Mouse (Mus musculus) embryonic facial prominence, embryonic 11.5 days (tissue): ENCODE results near the gene Dhx40. TPM values are rescaled to one million over a fixed set of nuclear protein-coding genes. Genes with fewer than 3 reads are reported as not detected.

ENCODE experiments used
- ATAC-seq: fragments of 200-750 bp; cut with Nextera tagmentation; replicated peaks from 2 replicates; pipeline ENCODE4 v1.8.0; 2017; ENCODE audit warnings: low read depth; ENCODE audit not compliant: insufficient number of reproducible peaks, low FRiP score, low TSS enrichment
- DNase-seq: peaks from one replicate; pipeline ENCODE4 v3.0.0-alpha.2; 2015; ENCODE audit warnings: low spot score
- H3K27ac ChIP-seq: fragments of 300-500 bp; sonication (generic); replicated peaks from 2 replicates; pipeline ENCODE4 v1.5.1; 2014; ENCODE audit warnings: mild to moderate bottlenecking, low read depth, low read length, control low read depth
- H3K27me3 ChIP-seq: fragments of 300-500 bp; sonication (generic); 2 replicates; pipeline ENCODE4 v1.6.1; 2014; ENCODE audit warnings: mild to moderate bottlenecking, low read length, moderate library complexity, mixed read lengths; ENCODE audit not compliant: control insufficient read depth, insufficient read depth
- H3K36me3 ChIP-seq: fragments of 300-500 bp; sonication (generic); replicated peaks from 2 replicates; pipeline ENCODE4 v1.6.1; 2014; ENCODE audit warnings: low read depth, mild to moderate bottlenecking, low read length, moderate library complexity, mixed read lengths; ENCODE audit not compliant: control insufficient read depth, insufficient read depth
- H3K4me1 ChIP-seq: fragments of 300-500 bp; sonication (generic); 2 replicates; pipeline ENCODE4 v1.6.1; 2014; ENCODE audit warnings: low read length, mixed read lengths; ENCODE audit not compliant: control insufficient read depth, insufficient read depth
- H3K4me2 ChIP-seq: fragments of 300-500 bp; sonication (generic); 2 replicates; pipeline ENCODE4 v1.6.1; 2014; ENCODE audit warnings: low read depth, mild to moderate bottlenecking, control low read depth, low read length, moderate library complexity
- H3K4me3 ChIP-seq: fragments of 300-500 bp; sonication (generic); 2 replicates; pipeline ENCODE4 v1.5.1; 2014; ENCODE audit warnings: low read depth, low read length, control low read depth
- H3K9ac ChIP-seq: fragments of 300-500 bp; sonication (generic); replicated peaks from 2 replicates; pipeline ENCODE4 v1.6.1; 2014; ENCODE audit warnings: mild to moderate bottlenecking, control low read depth, low read length
- H3K9me3 ChIP-seq: fragments of 300-500 bp; sonication (generic); replicated peaks from 2 replicates; pipeline ENCODE4 v1.6.1; 2016; ENCODE audit warnings: mild to moderate bottlenecking, low read length, inconsistent platforms, mixed read lengths; ENCODE audit not compliant: control insufficient read depth
- WGBS: fragments of 180-500 bp; shearing (Covaris S2); extraction: QIAGEN DNeasy Blood & Tissue Kit; methylation state at CpG from one replicate; pipeline ENCODE4 v1.1.7; 2014; 5-methylcytosine and 5-hydroxymethylcytosine counted together
- polyA plus RNA-seq: library from polyadenylated mRNA; unstranded; fragments of >200 nt; fragmentation: Nextera tagmentation; extraction: Ambion mirVana; gene quantifications from 2 replicates; pipeline ENCODE4 v1.2.1, GENCODE M21; 2014

The Dhx40 gene
- polyA plus RNA-seq, 1 experiment from 2014 or later, result 47.0 TPM

DNA sequence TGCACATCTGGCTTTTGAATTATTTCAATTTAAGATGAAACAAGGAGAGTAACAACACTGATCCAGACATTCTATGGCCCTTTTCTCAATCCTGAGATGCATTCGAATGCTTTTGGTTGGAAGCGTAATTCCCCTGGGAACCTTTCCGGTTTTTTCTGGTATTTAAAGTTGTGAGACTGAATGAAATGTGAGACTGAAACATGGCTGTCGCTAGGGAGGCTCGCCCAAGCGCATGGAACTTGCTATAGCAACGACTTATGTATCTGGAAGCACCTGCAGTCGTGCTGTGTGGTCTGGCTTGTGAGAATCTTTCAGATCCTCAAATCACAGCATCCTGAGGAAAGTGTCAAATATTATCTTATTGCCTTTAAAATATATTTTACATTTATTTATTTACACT lies 33.7 kb upstream of the Dhx40 start:
- Histone ChIP-seq H3K4me2 (no peak overlapping the region), H3K9me3 (no peaks in the 10 kb centered on the region), H3K4me3 (no peak overlapping the region), H3K27me3 (no peaks in the 10 kb centered on the region), H3K27ac (no peak overlapping the region), H3K4me1 (no peaks in the 10 kb centered on the region), H3K9ac (no peak overlapping the region), H3K36me3 (no peaks in the 10 kb centered on the region)
- ATAC-seq (no peak), DNase-seq (peak; percentile 30)
- WGBS, result 82% methylated on average over 8 of the region's 8 CpGs

DNA sequence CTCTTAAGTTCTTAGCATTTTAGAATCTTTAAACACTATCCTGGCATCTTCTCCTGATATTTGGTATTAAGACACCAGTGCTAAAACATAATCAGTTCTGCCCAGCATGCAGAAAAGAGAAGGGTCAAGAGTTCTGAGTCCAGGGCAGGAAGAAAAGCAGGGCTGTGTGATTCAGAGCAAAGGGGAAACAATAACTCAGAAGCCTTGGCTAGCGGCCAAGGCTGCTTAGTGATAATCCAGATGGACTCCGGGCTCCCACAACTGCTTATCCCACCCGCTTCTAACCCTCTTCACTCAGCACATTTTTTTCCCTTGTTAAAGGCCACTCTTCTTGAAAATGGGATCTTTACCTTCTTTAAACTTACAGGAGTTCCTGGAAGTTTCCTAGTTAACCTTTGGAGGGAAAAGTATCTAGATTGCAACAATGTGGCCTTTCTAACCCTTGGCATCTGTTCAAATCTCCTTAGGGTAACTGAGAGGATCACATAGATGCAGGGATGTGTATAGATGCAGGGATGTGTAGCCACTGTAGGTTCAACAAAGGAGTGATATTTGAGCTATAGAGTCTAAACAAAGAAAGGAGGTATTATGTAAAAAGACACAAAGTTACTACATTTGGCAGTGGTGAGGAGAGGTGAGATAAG lies 33.1 kb upstream of the Dhx40 start:
- no peak overlapping the region for H3K9ac ChIP-seq
- DNase-seq (peak; percentile 64), ATAC-seq (no peak)
- H3K27me3 ChIP-seq, result no peaks in the 10 kb centered on the region
- H3K4me1 ChIP-seq, result no peaks in the 10 kb centered on the region
- H3K4me2 ChIP-seq, result no peak overlapping the region
- no peaks in the 10 kb centered on the region for H3K9me3 ChIP-seq
- no peak overlapping the region for H3K27ac ChIP-seq
- H3K36me3 ChIP-seq, result no peaks in the 10 kb centered on the region
- 38% methylated on average over 3 of the region's 3 CpGs for WGBS
- no peak overlapping the region for H3K4me3 ChIP-seq

DNA sequence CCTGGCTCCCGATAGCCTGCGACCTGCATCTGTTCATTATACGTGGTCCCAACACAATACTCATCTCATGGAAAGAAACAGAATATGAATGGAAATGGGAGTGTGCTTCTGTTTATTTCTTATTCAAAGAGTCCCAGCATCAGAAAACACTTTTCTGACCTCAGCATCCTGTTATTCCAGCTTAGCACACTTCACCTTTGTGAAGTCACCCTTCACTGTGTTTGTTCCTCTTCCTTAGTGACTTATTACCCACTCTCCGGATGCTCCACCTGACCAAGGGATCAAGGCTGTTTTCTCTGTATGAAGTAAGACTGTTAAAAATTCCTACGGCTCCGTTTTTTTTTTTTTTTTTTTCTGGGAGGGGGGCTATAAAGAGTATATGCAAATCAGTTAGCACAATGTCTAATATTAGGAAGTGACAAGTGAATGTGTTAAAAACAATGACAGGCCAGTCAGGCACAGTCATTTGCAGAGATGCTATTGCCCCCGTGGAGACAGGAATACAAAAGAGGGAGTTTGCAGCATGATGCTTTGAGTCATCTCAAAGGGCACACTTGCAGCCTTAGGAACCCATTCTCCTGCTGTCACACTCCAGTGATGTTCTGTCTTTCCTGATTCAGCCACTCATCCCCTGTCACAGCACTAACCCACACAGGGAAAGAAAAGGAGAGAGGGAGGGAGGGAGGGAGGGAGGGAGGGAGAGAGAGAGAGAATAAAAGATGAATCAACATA lies 32.3 kb upstream of the Dhx40 start:
- 65% methylated on average over 7 of the region's 7 CpGs for WGBS
- DNase-seq, result no peak
- Histone ChIP-seq H3K4me3 (no peak overlapping the region), H3K9me3 (no peaks in the 10 kb centered on the region), H3K4me2 (no peak overlapping the region), H3K9ac (no peak overlapping the region), H3K27me3 (no peaks in the 10 kb centered on the region), H3K4me1 (no peaks in the 10 kb centered on the region), H3K36me3 (no peaks in the 10 kb centered on the region), H3K27ac (no peak overlapping the region)
- ATAC-seq, result no peak

DNA sequence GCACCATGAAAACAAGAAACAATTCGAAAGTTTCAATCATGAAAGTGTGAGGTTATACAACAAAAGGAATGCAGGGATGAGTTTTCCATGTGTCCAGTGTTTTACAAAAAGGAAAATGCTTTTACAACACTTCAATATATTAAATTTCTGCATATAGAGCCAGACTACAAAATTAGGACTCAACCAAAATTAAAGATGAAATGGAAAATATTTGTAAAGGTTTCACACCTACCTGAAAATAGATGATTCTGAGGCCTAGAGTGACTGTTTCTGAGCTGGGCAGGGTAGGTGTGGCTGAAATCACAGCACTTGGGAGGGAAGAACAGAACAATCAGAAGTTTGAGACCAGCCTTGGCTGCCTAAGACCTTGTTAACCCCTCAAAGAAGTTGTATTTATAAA lies 31.2 kb upstream of the Dhx40 start:
- no peak overlapping the region for H3K9ac ChIP-seq
- H3K27me3 ChIP-seq, result no peaks in the 10 kb centered on the region
- H3K4me1 ChIP-seq, result no peaks in the 10 kb centered on the region
- WGBS, result 65% methylated on average over 1 of the region's 1 CpGs
- H3K4me3 ChIP-seq, result no peak overlapping the region
- no peak for DNase-seq
- ATAC-seq, result no peak
- H3K4me2 ChIP-seq, result no peak overlapping the region
- H3K27ac ChIP-seq, result no peak overlapping the region
- H3K36me3 ChIP-seq, result no peaks in the 10 kb centered on the region
- H3K9me3 ChIP-seq, result no peaks in the 10 kb centered on the region

DNA sequence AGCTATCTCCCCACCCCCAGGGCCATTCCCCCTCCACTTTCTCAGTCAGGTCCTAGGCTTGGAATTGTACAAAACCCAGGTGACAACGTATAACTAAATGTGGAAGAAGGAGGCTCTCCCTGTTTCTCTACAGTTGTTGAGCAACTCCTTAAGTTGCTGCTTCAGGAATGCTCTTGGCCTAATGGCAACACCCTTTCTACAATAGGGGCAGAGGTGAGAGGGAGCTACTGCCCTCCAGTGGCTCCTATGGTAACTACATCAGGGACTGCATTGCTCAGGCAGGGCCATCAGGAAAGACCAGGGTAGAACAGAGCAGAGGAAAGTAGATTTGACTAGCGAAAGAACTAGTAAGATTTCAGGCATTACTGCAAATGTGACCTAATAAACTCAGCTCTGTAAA lies 28.8 kb upstream of the Dhx40 start:
- Histone ChIP-seq H3K4me2 (no peak overlapping the region), H3K36me3 (no peaks in the 10 kb centered on the region), H3K4me1 (no peaks in the 10 kb centered on the region), H3K4me3 (no peak overlapping the region), H3K27ac (no peak overlapping the region), H3K9ac (no peak overlapping the region), H3K27me3 (no peaks in the 10 kb centered on the region), H3K9me3 (no peaks in the 10 kb centered on the region)
- no peak for ATAC-seq
- DNase-seq, result peak; percentile 72
- WGBS, result 43% methylated on average over 2 of the region's 2 CpGs

DNA sequence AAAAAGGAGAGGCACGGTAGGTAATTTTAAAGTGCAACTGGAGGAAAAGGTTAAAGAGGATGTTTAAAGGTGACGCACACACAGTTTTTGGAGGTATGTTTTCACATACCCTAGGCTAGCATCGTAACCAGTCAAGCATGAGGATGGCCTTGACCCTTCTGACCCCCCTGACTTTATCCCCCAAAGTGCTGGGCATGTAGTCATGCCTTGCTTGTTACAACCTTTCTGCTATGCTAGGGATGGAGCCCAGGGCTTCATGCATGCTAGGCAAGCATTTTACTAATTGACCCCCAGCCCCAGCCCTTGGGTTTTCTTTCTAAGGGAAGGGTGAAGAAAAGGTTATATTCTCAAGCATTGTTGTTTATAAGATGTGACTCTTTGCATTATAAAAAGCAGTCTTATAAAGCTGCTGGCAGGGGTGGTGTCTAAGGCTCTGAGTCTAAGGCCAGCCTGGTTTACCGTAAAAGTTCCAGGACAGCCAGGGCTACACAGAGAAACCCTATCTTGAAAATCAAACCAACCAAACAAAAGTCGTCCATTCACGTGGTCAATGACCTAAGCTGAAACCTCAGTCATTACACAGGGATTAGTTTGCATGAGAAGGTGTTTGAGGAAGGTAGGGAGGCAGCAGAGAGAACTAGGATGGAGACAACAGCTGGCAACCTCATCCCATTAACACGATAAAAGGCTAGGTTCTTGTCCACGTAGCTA lies 27.2 kb upstream of the Dhx40 start:
- Histone ChIP-seq H3K4me2 (no peak overlapping the region), H3K27ac (no peak overlapping the region), H3K4me3 (no peak overlapping the region), H3K4me1 (no peaks in the 10 kb centered on the region), H3K9me3 (no peaks in the 10 kb centered on the region), H3K9ac (no peak overlapping the region), H3K36me3 (no peaks in the 10 kb centered on the region), H3K27me3 (no peaks in the 10 kb centered on the region)
- ATAC-seq (no peak), DNase-seq (no peak)
- 54% methylated on average over 8 of the region's 8 CpGs for WGBS

DNA sequence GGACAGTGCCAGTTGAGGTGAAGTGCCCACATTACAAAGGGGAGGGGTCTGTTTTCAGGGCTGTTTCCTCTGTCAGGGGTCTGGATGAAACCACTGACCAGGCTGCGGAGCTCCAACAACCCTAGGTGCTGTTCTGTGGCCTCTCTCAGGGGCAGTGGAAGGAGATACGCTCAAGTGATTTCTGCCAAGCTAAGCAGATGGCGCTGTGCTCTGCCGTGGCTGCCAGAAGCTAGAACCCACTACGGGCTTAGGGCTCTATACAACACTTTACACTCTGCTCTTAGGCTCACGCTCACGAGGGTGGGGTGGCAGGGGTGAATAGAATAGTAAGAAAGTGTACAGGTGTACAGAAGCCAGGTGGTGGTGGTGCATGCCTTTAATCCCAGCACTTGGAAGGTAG lies 26.5 kb upstream of the Dhx40 start:
- no peak overlapping the region for H3K9ac ChIP-seq
- H3K9me3 ChIP-seq, result no peaks in the 10 kb centered on the region
- WGBS, result 77% methylated on average over 7 of the region's 7 CpGs
- no peak overlapping the region for H3K4me3 ChIP-seq
- H3K4me2 ChIP-seq, result no peak overlapping the region
- no peaks in the 10 kb centered on the region for H3K27me3 ChIP-seq
- no peak overlapping the region for H3K27ac ChIP-seq
- no peaks in the 10 kb centered on the region for H3K4me1 ChIP-seq
- DNase-seq (no peak), ATAC-seq (no peak)
- H3K36me3 ChIP-seq, result no peaks in the 10 kb centered on the region

DNA sequence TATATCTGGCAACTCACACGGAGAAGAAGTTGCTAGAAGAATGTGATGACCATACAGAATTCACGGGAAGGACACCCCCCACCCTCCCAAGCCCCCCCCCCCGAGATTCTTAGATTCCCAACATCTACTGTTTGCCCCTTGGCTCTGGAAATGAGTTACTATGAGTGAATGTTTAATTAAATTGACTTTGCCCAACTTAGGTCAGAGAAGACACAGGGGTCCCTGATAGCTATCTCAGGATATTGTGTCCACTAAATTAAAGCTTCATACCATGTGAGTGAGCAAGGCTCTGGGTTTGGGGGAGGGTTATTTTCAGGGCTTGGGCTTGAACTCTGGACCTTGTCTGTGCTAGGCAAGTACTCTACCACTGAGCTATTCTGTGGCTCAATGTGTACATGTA lies 25.6 kb upstream of the Dhx40 start:
- Histone ChIP-seq H3K4me3 (no peak overlapping the region), H3K27me3 (no peaks in the 10 kb centered on the region)
- WGBS, result 67% methylated on average over 3 of the region's 3 CpGs

More for the DNA sequence above, 25.6 kb upstream of the Dhx40 start:
- no peak for ATAC-seq
- H3K9ac ChIP-seq, result no peak overlapping the region
- no peak for DNase-seq
- H3K36me3 ChIP-seq, result no peaks in the 10 kb centered on the region
- H3K4me2 ChIP-seq, result no peak overlapping the region
- H3K9me3 ChIP-seq, result no peaks in the 10 kb centered on the region
- H3K4me1 ChIP-seq, result no peaks in the 10 kb centered on the region
- H3K27ac ChIP-seq, result no peak overlapping the region
